Mouse (Mus musculus) hindbrain, embryonic 15.5 days (tissue): ENCODE data around the gene Cngb1. TPM values are rescaled to one million over a fixed set of nuclear protein-coding genes. Genes with fewer than 3 reads are reported as not detected.

Source experiments
- ATAC-seq: fragments of 200-750 bp; cut with Nextera tagmentation; 2 replicates; pipeline ENCODE4 v1.8.0; 2017; ENCODE audit warnings: low read depth, moderate number of reproducible peaks, moderate TSS enrichment; ENCODE audit not compliant: low FRiP score
- H3K27ac ChIP-seq: fragments of 300-500 bp; sonication (generic); replicated peaks from 2 replicates; pipeline ENCODE4 v1.5.1; 2015; ENCODE audit warnings: mild to moderate bottlenecking, inconsistent platforms
- H3K27me3 ChIP-seq: fragments of 300-500 bp; sonication (generic); 2 replicates; pipeline ENCODE4 v1.6.1; 2015; ENCODE audit warnings: control low read depth, inconsistent platforms
- H3K36me3 ChIP-seq: fragments of 300-500 bp; sonication (generic); 2 replicates; pipeline ENCODE4 v1.6.1; 2015; ENCODE audit warnings: control low read depth, inconsistent platforms
- H3K4me1 ChIP-seq: fragments of 300-500 bp; sonication (generic); replicated peaks from 2 replicates; pipeline ENCODE4 v1.6.1; 2015; ENCODE audit warnings: control low read depth, inconsistent platforms
- H3K4me2 ChIP-seq: fragments of 300-500 bp; sonication (generic); 2 replicates; pipeline ENCODE4 v1.6.1; 2015; ENCODE audit warnings: moderate library complexity, mild to moderate bottlenecking, inconsistent platforms
- H3K4me3 ChIP-seq: fragments of 300-500 bp; sonication (generic); 2 replicates; pipeline ENCODE4 v1.5.1; 2015; ENCODE audit warnings: mild to moderate bottlenecking, inconsistent platforms
- H3K9ac ChIP-seq: fragments of 300-500 bp; sonication (generic); 2 replicates; pipeline ENCODE4 v1.6.1; 2015; ENCODE audit warnings: inconsistent platforms
- H3K9me3 ChIP-seq: fragments of 300-500 bp; sonication (generic); 2 replicates; pipeline ENCODE4 v1.6.1; 2016; ENCODE audit warnings: control low read depth, inconsistent platforms
- WGBS: fragments of 180-500 bp; shearing (Covaris S2); methylation state at CpG from one replicate; pipeline ENCODE4 v1.1.7; 2015; 5-methylcytosine and 5-hydroxymethylcytosine counted together
- polyA plus RNA-seq: library from polyadenylated mRNA; unstranded; fragments of >200 nt; fragmentation: Nextera tagmentation; extraction: Ambion mirVana; gene quantifications from 2 replicates; pipeline ENCODE4 v1.2.1, GENCODE M21; 2015

Cngb1 gene
- 0.43 TPM in 2 replicates for polyA plus RNA-seq

DNA sequence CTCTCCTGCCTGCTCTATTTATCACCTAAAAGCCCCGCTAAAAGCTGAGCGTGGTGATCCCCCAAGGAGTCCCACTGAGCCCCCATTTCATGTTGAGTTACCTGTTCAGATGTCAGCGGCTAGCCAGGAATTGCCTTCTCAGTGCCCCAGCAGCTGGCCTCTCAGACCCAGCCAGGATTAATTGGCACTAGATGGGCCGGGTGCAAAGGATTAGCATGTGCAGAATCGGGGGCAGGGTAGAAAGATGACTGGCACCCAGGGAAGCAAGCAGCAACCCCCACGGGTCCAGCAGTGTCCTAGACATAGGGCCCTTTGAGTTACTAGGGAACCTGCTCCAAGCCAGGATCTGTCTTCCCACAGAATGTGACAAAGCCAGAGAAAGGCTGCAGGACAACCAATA lies at the start of gene Cngb1:
Cngb1 (minus strand) TSS at position 155 of the 400 bp plus-strand sequence.
- Histone ChIP-seq H3K27me3 (no peaks in the 10 kb centered on the region), H3K4me3 (no peak within 1 kb of the TSS), H3K4me1 (peaks cover 7% of the 10 kb centered on the region; the same call in 1 of the 2 replicates), H3K27ac (no peak within 1 kb of the TSS), H3K9ac (no peak within 1 kb of the TSS), H3K36me3 (no peaks in the 10 kb centered on the region), H3K9me3 (no peaks in the 10 kb centered on the region), H3K4me2 (no peak within 1 kb of the TSS)
- ATAC-seq: no peak
- WGBS: 58% methylated on average over 6 of the region's 6 CpGs

DNA sequence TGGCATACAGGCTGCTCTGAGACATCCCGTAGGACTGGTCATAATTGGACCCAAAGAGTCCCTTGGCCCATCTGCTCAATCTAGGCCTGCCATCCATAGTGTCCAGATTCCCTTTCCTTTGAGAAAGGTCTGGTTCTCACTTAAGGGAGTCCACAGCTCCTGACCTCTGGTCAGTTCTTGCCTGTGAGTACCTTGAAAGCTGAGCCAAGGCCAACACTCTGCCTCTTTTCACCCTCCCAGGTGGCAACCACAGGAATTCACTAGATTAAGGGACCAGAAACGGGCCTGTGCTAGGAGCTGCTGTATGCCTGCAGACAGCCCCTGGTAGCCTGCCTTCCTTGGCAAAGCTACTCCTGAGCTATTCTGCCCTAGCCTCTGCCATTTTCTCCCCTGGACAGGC lies 48.2 kb upstream of the Cngb1 start:
- 77% methylated on average over 2 of the region's 2 CpGs for WGBS
- Histone ChIP-seq H3K4me1 (peaks cover 66% of the 10 kb centered on the region), H3K36me3 (no peaks in the 10 kb centered on the region), H3K9me3 (no peaks in the 10 kb centered on the region), H3K27me3 (no peaks in the 10 kb centered on the region), H3K9ac (no peak overlapping the region), H3K27ac (no peak overlapping the region), H3K4me3 (peak overlapping the region; percentile 96; the same call in 1 of the 2 replicates), H3K4me2 (peak overlapping the region; percentile 78)
- no peak for ATAC-seq

GRCm38 (mm10) chr8:95352871-95353866 lies 46.8 kb upstream of the Cngb1 start:
- WGBS: under 1% methylated on average over 62 of the region's 62 CpGs
- H3K4me1 ChIP-seq: peaks cover 66% of the 10 kb centered on the region
- peak; percentile 50 for ATAC-seq

DNA sequence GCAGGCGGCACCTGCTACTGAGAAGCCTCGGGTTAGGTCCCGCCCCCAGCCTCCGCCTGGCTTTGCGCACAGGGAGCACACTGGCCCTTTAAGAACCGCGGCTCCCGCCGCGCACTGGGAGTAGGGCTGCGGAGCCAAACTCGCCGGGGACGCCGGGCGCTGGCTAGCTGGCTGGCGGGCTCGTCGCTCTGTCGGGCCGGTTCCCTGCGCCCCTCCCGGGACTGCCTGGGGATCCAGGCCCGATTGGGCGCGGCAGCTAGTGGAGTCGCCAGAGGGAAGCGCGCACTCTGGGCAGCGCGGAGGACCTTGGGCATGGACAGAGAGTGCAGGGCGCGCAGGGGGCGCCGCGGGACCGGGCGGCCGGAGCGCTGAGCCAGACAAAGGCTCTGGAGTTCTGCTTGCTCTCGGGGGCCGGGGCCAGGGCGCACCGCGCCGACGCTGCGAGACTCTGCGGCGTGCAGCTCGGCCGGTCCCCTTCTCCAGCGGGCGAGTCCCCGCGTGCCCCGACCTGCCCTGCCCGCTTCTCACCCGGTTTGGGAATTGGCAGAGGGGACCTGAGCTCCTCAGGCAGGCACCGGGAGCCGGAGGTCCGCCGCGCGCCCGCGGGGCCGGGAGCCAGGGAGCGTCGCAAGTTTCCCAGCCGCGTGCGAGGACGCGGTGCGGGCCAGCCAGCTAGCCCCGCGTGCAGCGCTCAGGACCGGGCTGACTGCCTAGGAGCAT lies 45.9 kb upstream of the Cngb1 start, which contains the start of gene Mmp15:
Mmp15 (plus strand) TSS at position 118 of the 720 bp plus-strand sequence.
- peak; percentile 67 for ATAC-seq
- peak within 1 kb of the TSS; percentile 91 for H3K27ac ChIP-seq
- H3K9me3 ChIP-seq: no peaks in the 10 kb centered on the region
- H3K4me2 ChIP-seq: peak within 1 kb of the TSS; percentile 78
- H3K27me3 ChIP-seq: no peaks in the 10 kb centered on the region
- under 1% methylated on average over 68 of the region's 80 CpGs for WGBS
- H3K4me3 ChIP-seq: peak within 1 kb of the TSS; percentile 96
- no peaks in the 10 kb centered on the region for H3K36me3 ChIP-seq
- H3K9ac ChIP-seq: peak within 1 kb of the TSS; percentile 88
- peaks cover 66% of the 10 kb centered on the region for H3K4me1 ChIP-seq

More at GRCm38 (mm10) chr8:95352871-95353866, 46.8 kb upstream of the Cngb1 start:
- Histone ChIP-seq H3K4me2 (peak overlapping the region; percentile 78), H3K36me3 (no peaks in the 10 kb centered on the region), H3K4me3 (peak overlapping the region; percentile 96), H3K27me3 (no peaks in the 10 kb centered on the region), H3K27ac (peak overlapping the region; percentile 91), H3K9me3 (no peaks in the 10 kb centered on the region), H3K9ac (peak overlapping the region; percentile 88)

GRCm38 (mm10) chr8:95351461-95351860 lies 45.1 kb upstream of the Cngb1 start:
- Histone ChIP-seq H3K27me3 (no peaks in the 10 kb centered on the region), H3K9me3 (no peaks in the 10 kb centered on the region), H3K4me3 (peak overlapping the region; percentile 96), H3K4me2 (peak overlapping the region; percentile 78), H3K4me1 (peaks cover 69% of the 10 kb centered on the region), H3K27ac (peak overlapping the region; percentile 91; the same call in 1 of the 2 replicates), H3K9ac (no peak overlapping the region; the same call in 1 of the 2 replicates), H3K36me3 (no peaks in the 10 kb centered on the region)
- no peak for ATAC-seq
- 1% methylated on average over 15 of the region's 15 CpGs for WGBS

DNA sequence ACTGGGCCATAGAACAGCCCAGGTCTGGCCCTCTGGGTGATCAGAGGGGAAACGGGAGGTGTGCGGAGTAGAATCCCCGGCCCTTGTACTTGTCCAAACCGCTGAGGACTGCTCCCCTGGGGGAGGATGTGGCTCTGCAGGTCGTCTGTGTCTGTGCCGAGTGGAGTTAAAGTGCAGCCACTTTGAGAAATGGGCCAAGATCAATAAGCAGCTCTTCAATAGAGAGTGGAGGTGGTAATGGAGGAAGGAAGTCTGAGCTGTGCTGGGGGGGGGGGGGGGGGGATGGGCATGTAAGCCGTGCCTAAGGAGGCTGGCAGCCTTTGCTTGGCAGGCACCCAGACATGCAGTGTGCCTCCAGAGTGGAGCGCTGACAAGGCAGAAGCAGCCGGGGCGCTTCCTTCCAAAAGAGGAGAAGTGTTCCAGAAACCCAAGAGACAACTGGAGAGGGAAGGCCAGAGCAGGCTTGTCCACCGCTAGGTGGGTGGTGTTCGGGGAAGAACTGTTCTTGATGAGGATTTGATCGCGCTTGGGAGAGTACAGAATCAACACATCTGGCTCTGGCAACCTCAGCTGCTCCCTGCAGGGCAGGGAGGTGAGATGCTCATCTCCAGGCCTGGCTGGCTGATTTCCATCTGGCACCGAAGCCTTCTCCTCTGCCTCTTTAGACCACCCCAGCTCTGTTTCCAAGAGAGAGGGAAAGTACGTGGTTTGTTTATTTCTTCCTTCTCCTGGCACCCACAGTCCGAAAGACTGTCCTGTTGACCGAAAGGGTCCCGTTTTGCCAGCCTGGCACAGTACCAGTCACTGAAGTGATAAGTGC lies 42.6 kb upstream of the Cngb1 start:
- peak overlapping the region; percentile 30 for H3K4me2 ChIP-seq
- H3K27me3 ChIP-seq: no peaks in the 10 kb centered on the region
- peak overlapping the region; percentile 52 for H3K27ac ChIP-seq
- 34% methylated on average over 18 of the region's 19 CpGs for WGBS
- no peak overlapping the region for H3K4me3 ChIP-seq
- H3K4me1 ChIP-seq: peaks cover 47% of the 10 kb centered on the region
- H3K36me3 ChIP-seq: peaks cover 8% of the 10 kb centered on the region; the same call in 1 of the 2 replicates
- peak; percentile 43 for ATAC-seq
- no peaks in the 10 kb centered on the region for H3K9me3 ChIP-seq
- H3K9ac ChIP-seq: no peak overlapping the region

DNA sequence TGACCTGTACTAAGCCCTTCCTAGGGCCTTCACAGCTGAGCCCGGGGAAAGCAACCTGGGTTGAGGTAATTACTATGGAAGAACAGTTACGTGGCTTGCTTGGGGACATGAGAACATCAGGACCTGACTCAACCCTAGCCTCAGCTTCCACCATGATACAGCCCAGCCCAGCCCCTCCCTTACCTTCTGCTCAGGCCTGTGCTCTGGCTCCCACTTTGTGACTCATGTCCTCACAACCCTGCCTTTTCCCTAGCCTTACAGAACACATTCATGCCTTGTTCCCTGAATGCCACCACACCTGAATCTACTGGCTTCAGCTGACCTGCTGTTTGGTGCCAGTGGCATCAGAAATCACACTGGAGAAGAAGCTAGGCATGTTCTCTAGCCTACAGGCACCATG lies 42.0 kb upstream of the Cngb1 start:
- Histone ChIP-seq H3K4me3 (no peak overlapping the region), H3K36me3 (peaks cover 14% of the 10 kb centered on the region; the same call in 1 of the 2 replicates), H3K4me2 (0 out of 2 replicates have a peak overlapping the region, but pooled peaks have one; percentile 30), H3K27me3 (no peaks in the 10 kb centered on the region), H3K9me3 (no peaks in the 10 kb centered on the region), H3K27ac (0 out of 2 replicates have a peak overlapping the region, but pooled peaks have one; percentile 37), H3K4me1 (peaks cover 40% of the 10 kb centered on the region), H3K9ac (no peak overlapping the region)
- 78% methylated on average over 2 of the region's 2 CpGs for WGBS
- no peak for ATAC-seq

- Histone ChIP-seq H3K9ac (no peak overlapping the region), H3K27ac (no peak overlapping the region), H3K9me3 (no peaks in the 10 kb centered on the region), H3K27me3 (no peaks in the 10 kb centered on the region), H3K4me1 (peaks cover 34% of the 10 kb centered on the region), H3K36me3 (peaks cover 20% of the 10 kb centered on the region), H3K4me2 (no peak overlapping the region), H3K4me3 (no peak overlapping the region)
- 22% methylated on average over 8 of the region's 8 CpGs for WGBS
- peak; percentile 52 for ATAC-seq
Observed at GRCm38 (mm10) chr8:95346643-95347545, 40.5 kb upstream of the Cngb1 start.

DNA sequence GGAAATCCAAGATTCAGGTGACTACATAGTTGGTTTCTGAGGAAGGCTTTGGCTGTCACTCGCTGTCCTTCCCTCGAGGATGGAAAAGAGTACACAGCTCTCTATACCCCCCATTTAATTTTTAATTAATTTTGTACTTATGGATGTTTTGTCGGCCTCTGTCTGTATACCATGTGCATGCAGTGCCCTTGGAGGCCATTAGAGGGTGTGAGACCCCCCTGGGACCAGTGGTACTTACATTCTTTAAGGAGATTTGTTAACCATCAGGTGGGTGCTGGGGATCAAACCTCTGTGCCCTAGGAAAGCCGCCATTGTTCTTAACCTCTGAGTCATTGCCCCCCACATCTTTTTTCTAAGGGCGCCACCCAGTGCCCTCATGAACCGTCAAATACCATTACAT lies 38.3 kb upstream of the Cngb1 start:
- H3K36me3 ChIP-seq: peaks cover 29% of the 10 kb centered on the region
- no peak overlapping the region for H3K9ac ChIP-seq
- H3K9me3 ChIP-seq: no peaks in the 10 kb centered on the region
- ATAC-seq: no peak
- H3K4me3 ChIP-seq: no peak overlapping the region
- peaks cover 20% of the 10 kb centered on the region for H3K4me1 ChIP-seq
- WGBS: 76% methylated on average over 6 of the region's 6 CpGs
- no peaks in the 10 kb centered on the region for H3K27me3 ChIP-seq
- no peak overlapping the region for H3K27ac ChIP-seq
- no peak overlapping the region for H3K4me2 ChIP-seq

GRCm38 (mm10) chr8:95341721-95342120 lies 35.3 kb upstream of the Cngb1 start:
- Histone ChIP-seq H3K36me3 (peaks cover 35% of the 10 kb centered on the region), H3K9ac (no peak overlapping the region), H3K27me3 (no peaks in the 10 kb centered on the region), H3K4me1 (peaks cover under 1% of the 10 kb centered on the region; the same call in 1 of the 2 replicates), H3K27ac (no peak overlapping the region), H3K4me3 (no peak overlapping the region), H3K9me3 (no peaks in the 10 kb centered on the region), H3K4me2 (no peak overlapping the region)
- WGBS: 66% methylated on average over 5 of the region's 5 CpGs
- no peak for ATAC-seq
